Mouse (Mus musculus) lung, postnatal 10 days (tissue): ENCODE data around the gene Orc5.

Source experiments
- DNase-seq: peaks from one replicate; pipeline ENCODE4 v3.0.0; 2021

Orc5 gene

DNA sequence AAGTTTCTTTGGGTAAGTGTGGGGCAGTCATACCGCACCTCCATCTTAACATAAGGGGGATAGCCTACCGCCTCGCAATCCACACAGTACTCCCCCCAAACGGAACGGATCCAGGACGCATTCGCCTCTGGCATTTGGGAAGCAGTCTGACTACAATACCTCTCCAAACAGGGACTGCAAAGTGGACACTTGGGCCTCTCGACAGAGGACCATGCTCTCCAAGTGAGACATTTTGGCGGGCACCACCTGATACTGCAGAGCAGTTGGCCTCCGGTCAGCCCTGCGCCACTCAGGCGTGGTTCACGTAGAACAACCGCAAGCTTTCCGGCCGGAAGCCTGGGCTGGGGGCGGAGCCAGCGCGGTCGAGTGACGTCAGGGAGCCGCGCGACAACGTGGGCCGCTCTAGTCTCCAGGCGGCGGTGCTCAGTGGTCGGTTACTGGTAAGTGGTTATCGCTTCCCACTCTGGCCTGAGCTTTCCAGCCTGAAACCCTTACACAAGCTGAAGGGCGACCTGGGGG, at the start of gene Orc5:
Orc5 (minus strand) TSS at position 397 of the 519 bp plus-strand sequence.
- peak; percentile 97 for DNase-seq

DNA sequence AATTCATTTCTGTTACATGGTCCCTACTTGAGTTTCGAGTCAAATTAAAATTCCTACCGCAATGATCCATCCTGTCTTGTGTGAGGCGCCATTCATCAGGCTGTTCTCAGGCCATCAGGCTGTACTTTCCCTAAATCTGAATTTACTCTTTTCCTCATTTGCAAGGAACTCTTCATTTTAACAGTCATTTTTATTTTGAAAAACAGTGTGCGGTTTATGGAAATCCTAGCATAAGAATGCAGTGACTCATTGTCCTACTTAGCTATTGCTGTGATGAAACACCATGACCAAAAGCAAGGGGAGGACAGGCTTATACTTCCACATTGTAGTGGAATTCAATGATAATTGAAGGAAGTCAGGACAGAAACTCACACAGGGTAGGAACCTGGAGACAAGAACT, 46.8 kb upstream of the Orc5 start:
- no peak for DNase-seq

DNA sequence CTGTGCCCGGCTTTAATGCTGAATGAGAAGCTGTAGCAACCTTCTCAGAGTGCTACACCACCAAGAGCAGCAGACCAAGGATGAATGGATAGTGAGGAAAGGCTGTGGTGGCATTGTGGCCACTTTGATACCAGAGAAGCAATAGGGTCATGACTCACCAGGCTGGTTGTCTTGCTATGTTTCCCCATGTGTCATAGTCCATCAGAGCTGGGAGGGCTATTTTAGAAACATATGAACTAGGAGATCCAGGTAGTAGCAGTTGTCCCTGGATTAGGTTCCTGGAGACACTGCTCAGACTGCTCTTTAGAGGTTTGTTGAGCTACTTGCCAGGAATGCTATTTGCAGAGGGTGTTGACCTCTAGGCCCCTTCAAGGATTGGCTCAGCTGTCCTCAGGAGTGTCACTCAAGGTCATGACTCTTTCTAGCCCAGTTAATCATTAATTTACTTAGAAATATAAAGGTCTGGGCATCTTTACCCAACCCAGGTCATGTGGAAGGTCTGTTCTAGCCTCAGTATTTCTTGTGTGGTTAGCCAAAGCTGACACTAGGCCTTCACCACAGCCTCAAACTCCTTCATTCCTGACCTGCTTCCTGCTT, 39.2 kb upstream of the Orc5 start:
- no peak for DNase-seq

DNA sequence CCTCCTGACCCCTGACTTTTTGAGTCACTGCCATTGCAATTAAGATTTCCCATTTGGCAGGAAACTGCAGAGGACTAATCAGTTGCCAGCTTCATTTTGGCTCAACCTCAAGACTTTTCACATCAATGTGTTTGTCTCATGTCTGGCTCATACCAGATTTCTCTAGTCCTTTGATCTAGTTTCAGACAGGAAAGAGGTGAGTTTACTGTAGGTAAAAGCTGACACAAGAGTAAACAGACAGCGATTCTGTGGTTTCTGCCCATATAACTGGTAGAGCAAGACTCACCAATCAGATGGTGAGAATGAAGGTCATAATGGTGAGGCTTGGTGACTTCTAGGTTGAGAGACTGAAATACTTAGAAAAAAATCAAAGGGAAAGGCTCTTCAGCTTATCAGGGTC, 37.3 kb upstream of the Orc5 start:
- no peak for DNase-seq

DNA sequence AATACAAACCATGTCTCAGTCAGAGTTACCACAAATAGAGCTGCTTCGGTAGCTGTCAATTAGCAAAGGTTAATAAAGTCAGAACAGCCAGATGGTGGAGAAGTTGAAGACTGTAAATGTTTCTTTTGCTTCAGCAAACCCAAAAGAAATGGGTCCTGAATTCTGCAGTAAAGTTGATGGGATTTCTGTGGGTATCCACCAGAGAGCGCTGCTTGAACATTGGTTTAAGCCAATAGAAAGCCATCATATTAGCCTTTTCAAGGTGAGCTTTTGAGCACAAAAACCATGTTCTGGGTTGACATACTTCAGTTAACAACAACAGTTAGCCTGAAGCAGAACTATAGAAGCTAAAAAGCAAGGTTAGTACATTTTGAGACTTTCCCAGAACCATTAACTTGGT, 34.3 kb upstream of the Orc5 start:
- DNase-seq: no peak

DNA sequence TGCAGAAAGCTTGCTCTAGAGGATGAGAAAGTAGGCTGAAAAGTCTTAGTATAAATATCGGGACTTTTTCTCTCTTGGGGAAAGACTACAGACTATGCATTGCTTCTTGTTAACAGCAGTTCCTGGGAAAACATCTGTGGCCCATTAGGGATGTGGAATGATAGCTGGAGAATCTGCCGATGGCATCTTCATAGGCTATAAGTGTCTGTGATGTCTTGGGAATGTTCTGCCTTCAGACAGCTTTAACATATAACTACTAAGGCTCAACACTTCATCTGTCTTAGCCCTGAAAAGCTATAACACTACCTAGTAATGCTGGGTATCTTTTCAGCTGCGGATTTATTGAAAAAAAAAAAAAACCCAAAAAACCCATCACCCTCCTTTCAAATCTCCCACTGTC, 27.8 kb upstream of the Orc5 start:
- DNase-seq: no peak

DNA sequence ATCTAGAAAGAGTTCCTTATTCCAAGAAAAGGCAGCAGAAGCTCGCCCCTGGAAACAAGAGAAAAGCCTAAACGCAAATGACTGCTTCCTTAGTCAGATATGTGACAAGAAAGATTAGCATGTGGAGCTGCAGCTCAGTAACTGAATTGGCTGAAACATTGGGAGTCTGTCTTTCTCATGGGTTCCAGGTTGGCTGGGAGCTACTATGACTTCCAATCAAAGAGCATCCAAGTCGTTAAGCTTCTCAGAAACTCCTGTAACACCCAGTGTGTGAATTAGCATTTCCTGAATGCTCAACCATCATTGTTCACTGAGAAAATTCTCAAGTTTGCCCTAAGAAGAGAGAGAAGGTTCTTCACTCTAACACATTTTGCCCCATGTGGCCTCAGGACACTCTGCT, 24.5 kb upstream of the Orc5 start:
- DNase-seq: no peak

DNA sequence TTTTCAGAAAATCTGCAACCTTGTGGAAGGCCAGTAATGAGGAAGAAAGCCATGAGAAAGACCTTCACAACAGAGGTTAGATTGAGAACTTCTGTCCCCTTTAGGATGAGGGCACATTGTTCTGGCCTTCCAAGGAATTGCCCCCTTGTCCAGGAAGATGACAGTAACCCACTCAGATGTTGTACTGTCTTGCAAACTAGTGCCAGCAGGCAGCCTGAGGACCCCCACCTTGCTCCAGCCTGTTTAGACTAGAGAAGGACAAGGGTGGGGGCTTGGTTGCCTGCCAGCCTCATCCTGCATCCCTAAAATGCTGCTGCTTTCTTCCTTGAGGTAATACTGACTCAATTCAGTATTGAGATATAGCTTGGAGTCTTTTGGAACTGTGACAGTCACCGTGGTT, 23.9 kb upstream of the Orc5 start:
- DNase-seq: no peak

DNA sequence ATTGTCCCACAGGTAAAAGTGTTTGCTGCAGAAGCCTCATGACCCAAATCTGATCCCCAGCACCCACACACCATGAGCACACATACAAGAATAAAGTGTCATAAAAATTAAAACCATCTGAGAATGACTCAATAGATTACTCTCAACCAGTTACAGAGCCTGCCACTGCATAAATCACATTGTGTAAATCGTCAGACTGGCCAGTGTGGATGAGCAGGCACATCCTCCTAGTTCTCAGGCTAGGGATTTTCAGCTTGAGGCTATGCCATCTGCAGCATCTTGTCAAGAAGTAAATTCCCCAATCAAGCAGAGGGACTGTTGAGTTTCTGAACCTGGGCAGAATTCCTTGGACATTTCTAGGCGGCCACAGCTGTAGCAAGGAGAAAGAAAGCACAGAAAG, 23.5 kb upstream of the Orc5 start:
- no peak for DNase-seq

DNA sequence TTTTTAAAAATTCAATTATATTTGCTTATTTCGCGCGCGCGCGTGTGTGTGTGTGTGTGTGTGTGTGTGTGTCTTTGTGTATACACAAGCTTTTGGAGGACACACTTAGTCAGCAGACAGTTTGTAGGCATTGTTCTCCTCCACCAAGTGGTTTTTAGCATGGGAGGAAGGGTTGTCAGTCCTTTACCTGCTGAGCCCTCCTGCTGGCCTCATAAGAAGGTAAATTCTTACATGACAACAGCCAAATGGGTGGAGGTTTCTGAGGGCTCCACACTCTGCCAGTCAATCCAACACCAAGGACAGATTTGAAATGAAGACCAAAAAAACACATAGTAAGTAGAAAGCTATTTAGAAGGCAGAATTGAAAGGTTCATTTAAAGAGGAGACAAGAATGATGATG, 22.7 kb upstream of the Orc5 start:
- no peak for DNase-seq

DNA sequence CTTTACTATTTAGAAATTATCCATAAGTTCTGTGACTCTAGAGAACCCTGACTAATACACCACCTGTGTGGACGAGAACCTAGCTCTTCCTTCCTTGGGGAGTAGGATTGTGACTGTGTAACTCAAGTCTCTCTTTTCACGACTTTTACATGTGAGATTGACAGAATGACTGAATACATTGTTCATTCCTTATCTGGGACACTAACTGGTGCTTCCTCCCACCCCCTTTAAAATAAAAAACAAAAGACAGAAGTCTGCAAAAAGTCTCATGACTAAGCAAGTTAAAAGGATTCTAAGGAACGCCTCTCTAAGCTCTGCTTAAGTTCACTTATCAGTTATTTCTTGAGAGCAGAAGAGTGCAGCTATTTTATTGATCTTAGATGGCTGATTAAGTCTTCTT, 22.2 kb upstream of the Orc5 start:
- no peak for DNase-seq

DNA sequence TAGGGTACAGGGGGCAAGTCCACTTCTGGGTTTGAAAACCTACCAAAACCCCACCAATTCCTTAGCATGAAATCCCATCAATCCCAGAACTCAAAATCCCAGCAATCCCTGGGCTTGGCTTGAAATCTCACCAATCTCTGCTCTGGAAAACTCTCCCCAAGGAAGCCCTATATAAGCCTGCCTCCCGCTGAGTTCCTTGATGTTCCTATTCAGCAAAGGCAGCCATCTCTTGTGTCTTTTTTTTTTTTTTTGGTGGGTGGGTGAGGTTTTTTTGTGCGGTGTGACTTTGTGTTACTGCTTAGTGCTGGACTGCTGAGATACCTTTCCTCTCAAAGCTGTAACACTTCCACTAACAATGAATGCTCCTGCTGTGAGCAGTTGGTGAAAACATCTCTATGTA, 15.5 kb upstream of the Orc5 start:
- no peak for DNase-seq

DNA sequence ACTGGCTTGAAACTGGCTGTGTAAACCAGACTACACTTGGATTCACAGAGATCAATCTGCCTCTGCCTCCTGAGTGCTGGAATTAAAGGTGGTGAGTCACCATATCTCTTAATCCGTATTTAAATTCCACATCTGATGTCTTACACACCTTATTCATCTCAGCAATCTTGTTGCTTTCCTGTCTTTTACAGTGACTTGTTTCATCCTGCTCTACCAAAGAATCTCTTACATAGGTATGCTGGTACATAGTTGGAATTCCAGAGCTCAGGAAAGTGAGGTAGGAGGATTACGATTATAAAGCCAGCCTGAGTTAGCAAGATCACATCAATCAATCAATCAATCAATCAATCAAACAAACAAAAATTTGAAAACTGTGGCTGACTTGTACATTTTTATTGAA, 9.6 kb upstream of the Orc5 start:
- no peak for DNase-seq

DNA sequence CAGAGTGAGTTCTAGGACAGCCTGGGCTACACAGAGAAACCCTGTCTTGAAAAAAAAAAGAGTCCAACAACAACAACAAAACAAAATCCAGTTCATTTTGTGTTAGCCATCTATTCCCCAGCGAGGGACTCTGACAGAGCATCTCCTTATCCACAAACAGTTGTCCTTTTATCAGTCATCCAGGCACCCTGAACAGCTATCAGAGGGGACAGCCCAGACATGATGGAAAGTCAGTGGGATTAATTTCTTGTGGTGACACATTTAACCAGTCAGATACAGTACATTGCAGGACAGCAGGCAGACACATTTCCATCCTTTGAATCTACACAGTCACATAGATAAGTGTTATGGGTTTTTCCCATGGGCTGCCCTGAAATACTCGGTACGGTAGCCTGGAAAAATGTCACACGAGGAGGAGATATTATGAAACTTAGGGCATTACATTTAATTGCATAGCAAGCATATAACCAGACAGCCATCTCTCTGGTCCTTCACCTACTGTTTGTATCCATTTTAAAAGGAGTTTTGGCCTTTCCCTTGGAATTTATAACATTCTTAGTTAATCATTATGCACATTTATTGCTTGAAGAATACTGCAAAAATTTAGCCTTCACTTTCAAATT, 7.4 kb upstream of the Orc5 start:
- no peak for DNase-seq

DNA sequence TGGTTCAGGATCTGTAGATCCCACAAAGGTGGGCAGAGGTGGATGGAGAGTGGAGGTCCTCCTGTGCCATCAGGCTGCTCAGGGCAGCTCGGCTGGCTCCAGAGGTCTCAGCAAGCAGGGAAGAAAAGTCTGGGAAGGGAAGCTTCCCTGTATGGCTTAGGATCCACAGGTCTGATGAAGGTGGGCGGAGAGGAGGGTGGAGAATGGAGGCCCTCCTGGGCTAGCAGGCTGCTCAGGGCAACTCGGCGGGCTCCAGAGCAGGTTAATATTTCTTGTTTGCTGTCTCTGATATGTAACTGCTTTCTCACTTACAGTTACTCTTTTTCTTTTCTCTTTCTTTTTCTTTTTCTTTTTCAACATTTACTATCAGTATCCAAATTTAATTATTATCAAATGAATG, 6.5 kb upstream of the Orc5 start:
- no peak for DNase-seq

DNA sequence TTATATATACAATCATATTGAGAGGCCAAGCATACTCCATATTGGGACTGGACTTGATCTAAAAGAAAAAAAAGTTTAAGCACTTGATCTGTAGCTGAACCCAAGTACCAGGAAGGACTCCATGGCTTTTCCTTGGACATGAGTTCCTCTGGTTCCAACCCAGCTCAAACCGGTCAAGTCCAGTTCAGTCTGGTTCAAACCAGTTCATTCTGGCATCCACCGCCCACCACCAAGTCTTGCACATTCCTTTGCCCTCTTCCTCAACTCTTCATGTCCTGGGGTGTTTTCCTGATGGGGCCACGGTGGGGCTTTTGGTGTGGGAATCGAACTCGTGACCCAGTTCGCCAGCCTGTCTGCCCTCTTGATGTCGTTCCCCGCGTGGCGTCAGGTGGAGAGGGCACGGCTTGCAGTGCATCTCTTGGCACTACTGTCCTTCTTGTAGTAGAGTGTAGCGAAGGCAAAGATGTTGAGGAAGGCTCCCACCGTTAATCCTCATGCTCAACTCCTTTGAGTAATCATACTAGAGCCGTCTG, 2.1 kb upstream of the Orc5 start:
- DNase-seq: no peak

DNA sequence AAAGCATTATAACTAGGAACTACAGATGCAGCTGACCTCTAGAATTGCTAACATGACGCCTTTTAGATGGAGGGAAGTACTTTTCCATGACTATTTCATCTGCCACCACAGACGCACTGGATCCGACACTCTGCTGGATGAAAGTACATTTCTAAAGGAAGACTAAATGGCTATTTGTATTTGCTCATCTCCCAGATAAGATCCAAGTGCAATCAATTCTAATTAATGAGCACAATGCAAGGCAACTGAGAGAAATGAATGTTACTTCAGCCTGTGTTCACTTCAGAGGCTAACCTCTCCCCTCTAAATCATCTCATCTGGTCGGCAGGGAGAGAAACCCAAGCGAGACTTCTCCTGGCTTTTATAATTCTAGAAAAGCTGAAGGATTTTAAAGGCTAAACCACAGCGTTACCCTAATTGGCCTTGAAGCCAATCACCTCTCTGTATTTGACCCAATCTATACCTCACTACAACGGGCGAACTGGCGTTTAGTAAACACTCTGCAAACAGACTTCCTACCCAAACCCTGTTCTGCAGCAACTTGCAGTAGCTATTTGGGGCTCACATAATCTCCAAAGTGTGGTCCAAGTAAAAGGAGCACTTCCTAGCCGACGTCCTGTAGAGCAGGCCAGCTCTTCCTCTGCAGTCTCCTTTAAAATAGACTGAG, 730 bp downstream of the Orc5 start:
- no peak for DNase-seq

DNA sequence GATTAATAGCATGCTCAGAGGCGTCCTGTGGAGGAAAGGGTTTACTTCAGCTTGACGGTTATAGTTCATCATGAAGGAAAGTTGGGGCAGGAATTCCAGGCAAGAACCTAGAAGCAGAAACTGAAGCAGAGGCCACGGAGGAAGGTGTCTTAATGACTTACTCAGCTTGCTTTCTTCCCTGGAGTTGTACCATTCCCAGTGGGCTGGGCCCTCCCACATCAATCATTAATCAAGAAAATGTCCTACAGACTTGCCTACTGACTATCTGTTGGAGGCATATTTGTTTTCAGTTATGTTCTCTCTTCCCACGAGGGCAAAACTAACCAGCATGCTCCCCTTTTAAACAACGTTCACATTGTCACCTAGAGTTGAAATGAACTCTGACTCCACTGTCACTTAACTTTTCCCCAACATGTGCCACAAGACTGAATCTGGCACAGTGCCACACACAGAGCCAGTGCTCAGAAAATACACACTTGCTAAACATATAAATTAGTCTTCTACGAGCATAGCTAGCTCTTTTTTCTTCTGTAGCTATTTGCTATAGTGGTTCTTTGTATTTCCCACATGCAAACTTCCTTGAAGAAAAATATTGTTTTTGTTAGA, 1.6 kb downstream of the Orc5 start:
- DNase-seq: no peak

DNA sequence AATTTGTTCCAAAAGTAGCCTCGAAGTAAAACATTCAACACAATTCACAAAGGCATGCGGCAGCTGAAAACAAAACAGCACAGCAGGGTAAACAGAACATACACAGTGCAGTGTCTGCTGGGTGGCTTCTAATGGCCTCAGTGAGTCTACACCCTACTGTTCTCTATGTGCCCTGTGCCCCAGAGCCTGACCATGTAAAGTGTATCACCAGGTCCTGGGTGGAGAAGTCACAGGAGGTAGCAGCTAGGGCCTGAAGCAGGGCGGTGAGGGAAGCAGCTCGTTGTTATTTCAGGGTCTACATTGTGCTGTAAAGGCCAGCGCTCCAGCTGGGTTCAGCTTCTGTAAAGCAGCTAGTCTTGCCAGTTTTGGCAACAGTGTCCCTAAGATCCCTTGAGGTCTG, 3.7 kb downstream of the Orc5 start:
- DNase-seq: no peak

DNA sequence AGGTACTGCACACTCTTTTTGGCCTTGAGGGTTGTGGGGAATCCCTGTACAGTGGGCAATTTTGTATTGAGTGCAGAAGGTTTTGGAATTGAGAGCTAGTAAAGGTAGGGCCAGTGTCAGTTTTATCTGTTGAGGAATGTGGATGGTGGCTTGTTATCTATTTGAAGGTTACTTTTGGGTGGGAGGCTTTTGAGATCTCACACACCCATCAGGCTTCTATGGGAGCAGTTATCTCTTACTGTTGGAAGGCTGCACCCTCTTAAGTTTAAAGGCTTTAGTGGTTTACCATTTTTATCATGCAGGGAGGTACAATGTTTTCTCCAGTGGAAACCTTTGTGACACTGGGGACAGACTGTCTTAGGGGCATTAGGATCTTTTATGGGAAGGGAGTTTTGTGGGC, 4.9 kb downstream of the Orc5 start:
- DNase-seq: no peak

DNA sequence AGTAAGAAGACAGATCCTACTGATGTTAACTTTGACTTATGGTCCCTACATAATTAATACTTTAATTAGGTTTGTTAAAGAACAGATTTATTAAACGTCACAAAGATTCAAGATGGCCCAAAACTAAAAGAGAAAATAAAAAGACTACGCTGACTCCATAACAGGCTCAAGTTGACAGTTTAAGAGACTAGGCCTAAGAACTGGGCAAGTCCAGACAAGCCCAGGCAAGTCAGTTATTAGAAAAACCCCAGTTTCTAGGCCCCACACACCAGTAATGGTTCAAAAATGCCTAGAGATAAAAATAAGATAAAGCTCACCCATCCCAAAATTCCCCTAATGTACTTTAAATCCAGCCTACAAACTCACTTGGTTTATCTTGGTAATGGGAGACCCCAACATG, 7.6 kb downstream of the Orc5 start:
- no peak for DNase-seq

DNA sequence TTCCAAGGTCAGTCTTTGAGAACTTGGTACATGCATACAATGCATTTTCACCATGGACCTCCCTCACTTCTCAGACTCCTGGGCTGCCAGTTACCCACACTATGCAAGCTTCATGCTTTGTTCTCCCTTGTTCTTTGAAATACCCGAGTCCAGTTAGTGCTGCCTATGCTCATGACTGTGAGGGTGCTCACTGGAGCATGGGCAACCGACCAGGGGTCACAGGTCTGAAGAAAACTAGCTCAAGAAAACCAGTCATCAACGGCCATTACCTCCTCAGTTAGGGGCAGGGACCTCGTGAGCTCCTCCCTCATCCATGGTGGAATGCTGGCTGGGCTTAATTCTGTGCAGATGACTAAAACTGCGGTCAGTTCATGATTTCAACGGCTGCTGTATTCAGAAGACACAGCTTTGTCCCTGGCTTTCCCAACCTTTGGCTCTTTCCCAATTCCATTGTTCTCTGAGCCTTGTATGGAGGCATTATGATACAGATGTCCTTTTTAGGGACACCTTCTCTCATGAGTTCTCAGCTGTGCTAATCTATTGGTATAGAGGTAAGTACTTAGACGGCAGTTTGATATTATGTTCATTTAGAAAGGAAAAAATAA, 11.1 kb downstream of the Orc5 start:
- DNase-seq: no peak

DNA sequence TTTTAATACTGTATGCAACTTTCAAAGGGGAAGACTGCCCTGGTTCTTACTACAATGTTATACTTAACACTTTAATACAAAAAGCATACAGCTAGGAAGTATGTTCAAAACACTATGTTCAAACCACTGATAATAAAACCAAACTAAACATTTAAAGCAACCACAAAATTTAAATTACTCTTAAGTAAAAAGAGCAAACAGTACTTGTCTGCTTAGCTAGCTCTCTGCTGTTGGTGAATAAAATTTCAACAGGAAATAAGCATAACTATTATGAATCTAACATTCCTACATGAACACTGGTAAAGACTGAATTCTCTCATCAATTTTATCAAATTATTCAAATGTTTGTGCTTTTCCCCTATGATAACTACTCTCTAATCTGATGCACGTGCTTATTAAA, 13.5 kb downstream of the Orc5 start:
- no peak for DNase-seq

DNA sequence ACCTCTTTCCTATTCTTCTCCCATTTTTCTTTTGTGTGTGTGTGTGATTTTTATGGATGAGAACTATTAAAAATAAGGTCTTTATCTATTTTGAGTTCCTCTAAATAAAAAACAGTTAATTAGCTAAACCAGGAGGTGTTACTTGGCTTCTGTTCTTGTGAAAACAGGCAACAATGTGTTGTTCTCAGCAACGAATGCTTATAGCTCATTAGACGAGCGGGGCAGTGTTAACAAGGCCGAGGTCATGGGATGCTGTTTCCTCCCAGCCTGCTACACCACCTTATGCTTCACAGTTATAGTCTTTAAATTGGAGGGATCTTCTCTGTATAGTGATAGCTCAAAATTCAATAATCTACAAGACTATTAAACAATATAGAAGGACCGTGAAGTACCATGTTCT, 17.7 kb downstream of the Orc5 start:
- DNase-seq: no peak
